Mouse (Mus musculus): ENCODE data around the gene Sdk1. TPM values are rescaled to one million over a fixed set of nuclear protein-coding genes. Genes with fewer than 3 reads are reported as not detected.

The Sdk1 gene
- polyA plus RNA-seq, 1 experiment from 2014 or later, result 1.3 TPM

DNA sequence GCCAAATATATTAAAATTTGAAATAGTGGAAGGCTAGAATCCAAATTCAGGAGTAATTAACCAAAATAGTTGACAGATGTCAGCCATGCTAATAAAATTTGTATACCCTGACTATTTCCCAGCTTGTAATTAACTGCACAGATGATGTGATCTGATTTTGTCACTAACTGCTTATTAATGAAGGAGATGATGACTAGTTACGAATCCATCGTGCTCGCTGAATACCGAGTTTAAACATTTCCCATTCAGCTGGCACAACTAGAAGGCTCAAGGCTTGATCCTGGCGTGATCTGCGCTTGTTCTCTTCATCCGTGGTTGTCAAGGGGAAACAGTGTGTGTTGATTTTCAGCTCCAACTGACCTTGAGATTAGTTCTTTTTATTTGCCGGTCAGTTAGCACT is 162.5 kb downstream of the Sdk1 start:
- Histone ChIP-seq H3K27me3 (replicated peaks; ENCODE audit: control insufficient read depth, insufficient read depth, low read length) (no peaks in the 10 kb centered on the region), H3K36me3 (ENCODE audit: control insufficient read depth, insufficient read depth) (no peaks in the 10 kb centered on the region), H3K9me3 (ENCODE audit: control insufficient read depth, low read length) (no peaks in the 10 kb centered on the region), H3K27ac (ENCODE audit: low read length) (no peak overlapping the region), H3K4me3 (replicated peaks; ENCODE audit: low read length) (no peak overlapping the region), H3K4me2 (ENCODE audit: low read length) (no peak overlapping the region), H3K9ac (replicated peaks; ENCODE audit: low read depth, low read length) (no peak overlapping the region), H3K4me1 (replicated peaks; ENCODE audit: control insufficient read depth, insufficient read depth, low read length) (peaks cover 16% of the 10 kb centered on the region)
- ATAC-seq, result peak; percentile 12; the same call in 1 of the 2 replicates
- WGBS, result 21% methylated on average over 8 of the region's 8 CpGs

DNA sequence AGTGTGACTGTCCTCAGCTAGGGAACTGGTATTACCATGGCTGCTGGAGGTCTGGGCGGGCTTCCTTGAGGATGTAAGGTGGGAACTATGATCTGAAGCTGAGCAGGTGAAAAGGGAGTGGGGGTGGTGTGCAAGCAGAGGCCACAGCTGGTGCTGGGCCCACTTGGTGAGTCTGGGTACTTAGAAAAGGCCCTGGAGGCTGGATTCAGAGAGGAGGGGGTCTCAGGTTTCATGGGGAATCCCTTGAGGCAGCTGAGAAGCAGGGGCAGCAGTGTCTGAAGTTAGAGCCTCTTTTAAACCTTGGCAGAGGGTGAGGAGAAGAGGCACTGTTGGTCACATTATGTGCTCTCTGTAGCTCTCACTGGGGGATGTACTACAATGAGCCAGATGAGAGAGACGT is 163.4 kb downstream of the Sdk1 start:
- H3K4me1 ChIP-seq (replicated peaks; ENCODE audit: control insufficient read depth, insufficient read depth, low read length), result peaks cover 16% of the 10 kb centered on the region
- H3K27ac ChIP-seq (ENCODE audit: low read length), result no peak overlapping the region
- H3K27me3 ChIP-seq (replicated peaks; ENCODE audit: control insufficient read depth, insufficient read depth, low read length), result no peaks in the 10 kb centered on the region
- WGBS, result 36% methylated on average over 2 of the region's 2 CpGs
- no peak overlapping the region for H3K9ac ChIP-seq (replicated peaks; ENCODE audit: low read depth, low read length)
- H3K4me3 ChIP-seq (replicated peaks; ENCODE audit: low read length), result no peak overlapping the region
- H3K9me3 ChIP-seq (ENCODE audit: control insufficient read depth, low read length), result no peaks in the 10 kb centered on the region
- H3K4me2 ChIP-seq (ENCODE audit: low read length), result no peak overlapping the region
- ATAC-seq, result no peak
- H3K36me3 ChIP-seq (ENCODE audit: control insufficient read depth, insufficient read depth), result no peaks in the 10 kb centered on the region

DNA sequence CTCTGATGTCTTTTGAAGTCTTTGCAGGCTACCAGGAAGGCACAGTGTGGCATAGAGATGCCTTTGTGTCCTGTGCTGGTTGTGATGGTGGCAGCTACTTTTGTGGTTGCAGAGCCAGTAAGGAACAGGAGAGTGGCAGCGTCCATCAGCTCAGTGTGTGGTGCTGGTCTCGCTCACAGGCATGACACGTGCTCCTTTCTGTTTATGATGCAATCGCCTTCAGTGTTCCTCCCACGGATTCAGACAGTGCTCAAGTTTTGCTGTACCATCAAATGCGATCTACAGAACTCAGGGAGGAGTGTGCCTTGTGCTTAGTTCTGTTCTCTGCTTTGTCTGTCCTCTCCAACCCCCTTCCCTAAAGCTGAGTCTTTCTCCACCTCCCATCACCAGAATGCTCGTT is 165.6 kb downstream of the Sdk1 start:
- no peak overlapping the region for H3K4me3 ChIP-seq (replicated peaks; ENCODE audit: low read length)
- H3K36me3 ChIP-seq (ENCODE audit: control insufficient read depth, insufficient read depth), result no peaks in the 10 kb centered on the region
- no peaks in the 10 kb centered on the region for H3K27me3 ChIP-seq (replicated peaks; ENCODE audit: control insufficient read depth, insufficient read depth, low read length)
- H3K9ac ChIP-seq (replicated peaks; ENCODE audit: low read depth, low read length), result no peak overlapping the region
- H3K4me2 ChIP-seq (ENCODE audit: low read length), result no peak overlapping the region
- no peak for ATAC-seq
- WGBS, result 56% methylated on average over 7 of the region's 7 CpGs
- H3K27ac ChIP-seq (ENCODE audit: low read length), result no peak overlapping the region
- no peaks in the 10 kb centered on the region for H3K9me3 ChIP-seq (ENCODE audit: control insufficient read depth, low read length)
- peaks cover 16% of the 10 kb centered on the region for H3K4me1 ChIP-seq (replicated peaks; ENCODE audit: control insufficient read depth, insufficient read depth, low read length)

DNA sequence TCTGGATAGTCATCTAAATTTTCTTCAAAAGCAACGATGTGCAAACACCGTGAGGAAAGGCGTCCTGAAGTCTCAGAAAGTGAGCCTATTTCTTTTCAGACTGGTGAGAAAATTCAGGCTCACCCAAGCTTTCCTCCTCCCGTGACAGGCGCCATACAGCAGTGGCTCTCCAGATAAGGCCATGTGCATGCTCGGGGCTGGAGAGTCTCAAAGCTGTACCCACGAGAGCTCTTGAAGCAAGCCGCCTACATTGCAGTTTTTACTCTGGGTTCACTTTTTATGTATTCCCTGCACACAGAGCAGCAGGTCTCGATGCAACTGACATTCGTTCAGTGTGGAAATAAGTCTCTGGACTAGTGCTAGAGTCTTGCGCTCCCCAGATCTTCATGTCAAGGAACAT is 171.7 kb downstream of the Sdk1 start:
- Histone ChIP-seq H3K4me2 (ENCODE audit: low read length) (no peak overlapping the region), H3K4me3 (replicated peaks; ENCODE audit: low read length) (no peak overlapping the region), H3K9ac (replicated peaks; ENCODE audit: low read depth, low read length) (no peak overlapping the region), H3K36me3 (ENCODE audit: control insufficient read depth, insufficient read depth) (no peaks in the 10 kb centered on the region), H3K27ac (ENCODE audit: low read length) (no peak overlapping the region), H3K9me3 (ENCODE audit: control insufficient read depth, low read length) (no peaks in the 10 kb centered on the region), H3K4me1 (replicated peaks; ENCODE audit: control insufficient read depth, insufficient read depth, low read length) (no peaks in the 10 kb centered on the region), H3K27me3 (replicated peaks; ENCODE audit: control insufficient read depth, insufficient read depth, low read length) (no peaks in the 10 kb centered on the region)
- WGBS, result 71% methylated on average over 11 of the region's 11 CpGs
- no peak for ATAC-seq

DNA sequence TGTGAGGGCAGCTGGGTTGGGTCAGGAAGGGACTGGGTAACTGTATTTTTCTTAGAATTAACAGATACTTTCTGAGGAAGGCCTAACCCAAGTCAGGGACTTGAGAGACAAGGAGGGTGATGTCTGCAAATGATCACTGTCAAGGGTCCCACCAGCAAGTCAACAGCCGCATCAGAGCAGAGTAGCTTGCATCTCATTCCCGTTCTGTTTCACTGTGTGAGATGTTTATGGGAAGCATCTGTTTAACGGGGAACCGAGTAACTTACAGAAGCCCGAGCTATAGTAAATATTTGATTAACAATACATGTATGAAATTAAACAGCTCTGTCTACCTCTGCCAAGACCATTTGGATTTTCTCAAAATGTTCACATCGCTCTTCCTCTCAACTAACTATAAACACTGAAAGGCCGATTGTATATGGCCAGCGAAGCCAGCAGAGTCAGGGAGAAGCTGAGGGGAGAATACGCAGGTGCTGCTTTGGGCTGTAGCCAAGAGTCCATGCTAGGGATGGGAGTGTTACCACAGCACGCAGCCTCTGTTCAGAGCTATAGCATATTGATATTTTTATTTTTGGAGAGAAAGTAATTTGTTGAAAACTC is 174.5 kb downstream of the Sdk1 start:
- no peak overlapping the region for H3K27ac ChIP-seq (ENCODE audit: low read length)
- no peaks in the 10 kb centered on the region for H3K27me3 ChIP-seq (replicated peaks; ENCODE audit: control insufficient read depth, insufficient read depth, low read length)
- H3K4me3 ChIP-seq (replicated peaks; ENCODE audit: low read length), result no peak overlapping the region
- no peaks in the 10 kb centered on the region for H3K36me3 ChIP-seq (ENCODE audit: control insufficient read depth, insufficient read depth)
- H3K9ac ChIP-seq (replicated peaks; ENCODE audit: low read depth, low read length), result no peak overlapping the region
- H3K4me2 ChIP-seq (ENCODE audit: low read length), result no peak overlapping the region
- ATAC-seq, result no peak
- 74% methylated on average over 10 of the region's 10 CpGs for WGBS
- no peaks in the 10 kb centered on the region for H3K4me1 ChIP-seq (replicated peaks; ENCODE audit: control insufficient read depth, insufficient read depth, low read length)
- H3K9me3 ChIP-seq (ENCODE audit: control insufficient read depth, low read length), result no peaks in the 10 kb centered on the region

DNA sequence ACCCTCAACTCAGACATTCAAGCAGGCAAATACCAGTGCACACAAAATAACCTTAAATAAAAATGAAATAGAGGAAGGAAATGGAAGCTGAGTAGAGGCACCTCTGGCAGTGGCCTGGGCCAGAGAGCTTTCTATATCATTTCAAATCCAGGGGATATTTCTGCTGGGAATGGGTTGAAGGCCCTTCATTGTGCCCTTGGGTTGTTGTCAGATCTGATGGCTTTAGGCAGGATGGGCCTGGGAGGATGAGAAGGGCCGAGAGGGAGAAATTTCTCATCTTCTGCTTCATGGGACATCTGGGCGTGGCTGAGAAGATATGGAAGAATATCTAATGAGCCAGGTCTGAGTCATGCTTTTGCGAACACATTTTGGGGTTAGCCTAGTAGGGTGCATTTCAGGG is 186.8 kb downstream of the Sdk1 start:
- no peak overlapping the region for H3K27ac ChIP-seq (ENCODE audit: low read length)
- no peak overlapping the region for H3K4me2 ChIP-seq (ENCODE audit: low read length)
- no peak for ATAC-seq
- H3K27me3 ChIP-seq (replicated peaks; ENCODE audit: control insufficient read depth, insufficient read depth, low read length), result no peaks in the 10 kb centered on the region
- WGBS, result 76% methylated on average over 3 of the region's 3 CpGs
- H3K9me3 ChIP-seq (ENCODE audit: control insufficient read depth, low read length), result no peaks in the 10 kb centered on the region
- H3K9ac ChIP-seq (replicated peaks; ENCODE audit: low read depth, low read length), result no peak overlapping the region
- no peak overlapping the region for H3K4me3 ChIP-seq (replicated peaks; ENCODE audit: low read length)
- no peaks in the 10 kb centered on the region for H3K36me3 ChIP-seq (ENCODE audit: control insufficient read depth, insufficient read depth)
- no peaks in the 10 kb centered on the region for H3K4me1 ChIP-seq (replicated peaks; ENCODE audit: control insufficient read depth, insufficient read depth, low read length)

DNA sequence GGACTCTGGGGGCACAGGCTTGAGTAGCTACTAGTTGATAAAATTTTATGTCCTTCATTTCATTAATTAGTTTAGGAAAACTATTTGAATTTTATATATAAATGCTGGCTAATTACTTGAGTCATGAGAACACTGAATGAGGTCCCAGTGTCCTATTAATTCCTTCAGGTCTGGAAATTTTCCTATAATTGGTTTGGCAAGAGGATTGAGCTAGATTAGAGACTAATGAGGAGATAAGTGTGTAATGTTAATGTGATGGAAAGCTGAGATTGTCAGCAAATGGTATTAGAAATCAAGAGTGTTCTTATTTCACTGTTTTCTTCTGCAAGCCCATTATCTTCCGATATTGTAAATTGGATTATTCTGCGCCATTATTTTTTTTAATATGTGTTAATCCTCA is 192.0 kb downstream of the Sdk1 start:
- ATAC-seq, result no peak
- no peaks in the 10 kb centered on the region for H3K36me3 ChIP-seq (ENCODE audit: control insufficient read depth, insufficient read depth)
- H3K4me2 ChIP-seq (ENCODE audit: low read length), result no peak overlapping the region
- no peaks in the 10 kb centered on the region for H3K27me3 ChIP-seq (replicated peaks; ENCODE audit: control insufficient read depth, insufficient read depth, low read length)
- WGBS, result 33% methylated on average over 2 of the region's 2 CpGs
- no peaks in the 10 kb centered on the region for H3K4me1 ChIP-seq (replicated peaks; ENCODE audit: control insufficient read depth, insufficient read depth, low read length)
- no peak overlapping the region for H3K9ac ChIP-seq (replicated peaks; ENCODE audit: low read depth, low read length)
- H3K27ac ChIP-seq (ENCODE audit: low read length), result no peak overlapping the region
- H3K9me3 ChIP-seq (ENCODE audit: control insufficient read depth, low read length), result no peaks in the 10 kb centered on the region
- H3K4me3 ChIP-seq (replicated peaks; ENCODE audit: low read length), result no peak overlapping the region

DNA sequence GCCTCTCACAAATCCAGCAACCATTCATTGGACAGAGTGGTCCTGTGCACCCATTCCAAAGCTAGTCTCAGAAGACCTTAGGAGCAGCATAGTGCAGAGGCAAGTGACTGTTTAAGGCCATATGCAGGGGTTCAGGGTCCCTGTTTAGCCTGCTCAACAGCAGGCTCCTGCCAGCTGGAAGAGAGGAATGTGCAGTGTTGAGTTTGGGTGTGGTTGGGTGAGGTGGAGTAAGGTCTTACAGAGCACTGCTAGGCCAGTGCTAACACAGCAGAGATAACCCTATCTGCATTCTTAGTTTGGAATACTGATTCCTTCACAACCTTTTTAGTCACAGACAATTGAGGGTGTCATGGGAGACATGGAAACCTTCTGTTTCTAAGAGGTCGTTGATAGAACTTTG is 206.0 kb downstream of the Sdk1 start:
- Histone ChIP-seq H3K4me3 (replicated peaks; ENCODE audit: low read length) (no peak overlapping the region), H3K9me3 (ENCODE audit: control insufficient read depth, low read length) (no peaks in the 10 kb centered on the region), H3K4me2 (ENCODE audit: low read length) (no peak overlapping the region), H3K27ac (ENCODE audit: low read length) (no peak overlapping the region), H3K9ac (replicated peaks; ENCODE audit: low read depth, low read length) (no peak overlapping the region), H3K27me3 (replicated peaks; ENCODE audit: control insufficient read depth, insufficient read depth, low read length) (no peaks in the 10 kb centered on the region), H3K4me1 (replicated peaks; ENCODE audit: control insufficient read depth, insufficient read depth, low read length) (peaks cover 5% of the 10 kb centered on the region; the same call in 1 of the 2 replicates), H3K36me3 (ENCODE audit: control insufficient read depth, insufficient read depth) (no peaks in the 10 kb centered on the region)
- no peak for ATAC-seq
- WGBS, result 74% methylated on average over 1 of the region's 1 CpGs

DNA sequence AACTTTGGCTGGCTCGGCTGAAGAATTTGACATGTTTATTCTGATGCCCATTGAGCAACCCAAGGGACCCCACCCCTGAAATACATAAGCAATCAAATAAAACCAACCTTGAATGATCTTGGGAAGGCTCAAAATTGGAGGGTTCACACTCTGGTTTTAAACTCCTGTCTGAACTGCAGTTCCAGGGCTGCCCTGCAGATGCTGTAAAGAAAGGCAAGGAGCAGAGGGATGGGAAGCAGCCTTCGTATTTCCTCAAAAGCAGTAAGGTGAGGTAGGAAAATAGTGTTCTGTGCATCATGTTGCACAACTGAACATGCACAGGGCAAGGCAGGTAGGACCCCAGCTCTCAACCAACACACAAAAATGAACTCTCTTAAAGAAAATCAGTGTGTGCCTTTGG is 222.1 kb downstream of the Sdk1 start:
- WGBS, result 87% methylated on average over 2 of the region's 2 CpGs
- no peaks in the 10 kb centered on the region for H3K4me1 ChIP-seq (replicated peaks; ENCODE audit: control insufficient read depth, insufficient read depth, low read length)
- H3K36me3 ChIP-seq (ENCODE audit: control insufficient read depth, insufficient read depth), result no peaks in the 10 kb centered on the region
- no peak overlapping the region for H3K27ac ChIP-seq (ENCODE audit: low read length)
- no peaks in the 10 kb centered on the region for H3K9me3 ChIP-seq (ENCODE audit: control insufficient read depth, low read length)
- no peaks in the 10 kb centered on the region for H3K27me3 ChIP-seq (replicated peaks; ENCODE audit: control insufficient read depth, insufficient read depth, low read length)
- no peak for ATAC-seq
- no peak overlapping the region for H3K9ac ChIP-seq (replicated peaks; ENCODE audit: low read depth, low read length)
- no peak overlapping the region for H3K4me3 ChIP-seq (replicated peaks; ENCODE audit: low read length)
- H3K4me2 ChIP-seq (ENCODE audit: low read length), result no peak overlapping the region

DNA sequence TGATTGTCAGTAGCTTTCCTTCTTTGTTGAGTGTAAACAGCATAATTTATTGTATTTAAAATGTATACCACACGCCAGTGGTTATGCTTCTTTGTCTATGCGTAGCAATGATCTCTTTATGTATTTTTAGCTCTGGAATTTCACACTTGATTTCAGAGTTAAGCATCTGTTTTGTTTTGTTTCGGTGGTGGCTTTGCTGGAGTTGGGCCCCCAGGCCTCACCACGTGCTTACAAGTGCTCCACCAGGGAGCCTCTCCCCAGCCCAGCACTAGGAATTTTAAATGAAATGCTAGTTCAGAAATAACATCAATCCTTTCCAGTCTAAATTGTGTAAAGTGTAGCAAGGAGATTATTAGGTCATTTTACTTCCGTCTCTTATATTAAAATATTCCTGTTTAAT is 227.5 kb downstream of the Sdk1 start:
- no peak overlapping the region for H3K4me2 ChIP-seq (ENCODE audit: low read length)
- no peaks in the 10 kb centered on the region for H3K36me3 ChIP-seq (ENCODE audit: control insufficient read depth, insufficient read depth)
- H3K27ac ChIP-seq (ENCODE audit: low read length), result no peak overlapping the region
- H3K4me1 ChIP-seq (replicated peaks; ENCODE audit: control insufficient read depth, insufficient read depth, low read length), result no peaks in the 10 kb centered on the region
- H3K9ac ChIP-seq (replicated peaks; ENCODE audit: low read depth, low read length), result no peak overlapping the region
- no peaks in the 10 kb centered on the region for H3K27me3 ChIP-seq (replicated peaks; ENCODE audit: control insufficient read depth, insufficient read depth, low read length)
- H3K9me3 ChIP-seq (ENCODE audit: control insufficient read depth, low read length), result no peaks in the 10 kb centered on the region
- no peak overlapping the region for H3K4me3 ChIP-seq (replicated peaks; ENCODE audit: low read length)
- ATAC-seq, result no peak
- 37% methylated on average over 5 of the region's 5 CpGs for WGBS

All from forebrain, embryonic 16.5 days (tissue).